Mouse (Mus musculus) thymus, postnatal 0 days (tissue): ENCODE data around the gene Drosha. TPM values are rescaled to one million over a fixed set of nuclear protein-coding genes. Genes with fewer than 3 reads are reported as not detected.
A peak's percentile ranks its signal among the peaks of the same experiment; 100 is the strongest.
"Not testable (repeated sequence)": the region's sequence is repeated elsewhere in the genome, so short reads cannot be mapped to it uniquely, and the experiment has no call there.

Source experiments
- DNase-seq: peaks from one replicate; pipeline ENCODE4 v3.0.0-alpha.2; 2015; ENCODE audit warnings: low spot score
- microRNA-seq: library from miRNA; unstranded; fragments of <30 nt; microRNA quantifications from one replicate; pipeline ENCODE4, GENCODE M21; 2016; ENCODE audit warnings: borderline number of aligned reads
- polyA plus RNA-seq: library from polyadenylated mRNA; unstranded; fragments of >200 nt; fragmentation: Nextera tagmentation; extraction: Ambion mirVana; gene quantifications from 2 replicates; pipeline ENCODE4 v1.2.1, GENCODE M21; 2015

Gene Drosha
- polyA plus RNA-seq, 1 experiment from 2014 or later = 15.4 TPM

- DNase-seq = peak; percentile 55
Measured at GRCm38 (mm10) chr15:12923826-12924225, 99.2 kb downstream of the Drosha start.

GRCm38 (mm10) chr15:12931481-12931880 lies 106.9 kb downstream of the Drosha start:
- DNase-seq = no peak

- DNase-seq = no peak
Measured at GRCm38 (mm10) chr15:12936217-12936732, 111.7 kb downstream of the Drosha start.

- DNase-seq = not testable (repeated sequence)
Measured at GRCm38 (mm10) chr15:12937326-12937725, 112.7 kb downstream of the Drosha start.

GRCm38 (mm10) chr15:12941106-12941505 lies 116.5 kb downstream of the Drosha start:
- no peak for DNase-seq

- DNase-seq = no peak
Measured at GRCm38 (mm10) chr15:12941651-12942180, 117.1 kb downstream of the Drosha start.

GRCm38 (mm10) chr15:12942424-12942823 lies 117.8 kb downstream of the Drosha start:
- DNase-seq = no peak

- no peak for DNase-seq
Measured at GRCm38 (mm10) chr15:12958051-12958450, 133.4 kb downstream of the Drosha start.

GRCm38 (mm10) chr15:12962179-12962578 lies 137.6 kb downstream of the Drosha start:
- DNase-seq = no peak

GRCm38 (mm10) chr15:12965209-12965608 lies 140.6 kb downstream of the Drosha start:
- DNase-seq = no peak

- no peak for DNase-seq
Measured at GRCm38 (mm10) chr15:12968815-12969214, 144.2 kb downstream of the Drosha start.

GRCm38 (mm10) chr15:12972441-12972840 lies 147.8 kb downstream of the Drosha start:
- no peak for DNase-seq

Small RNA genes within 50 kb of the gene (microRNA-seq; reads per million reads assigned to microRNA genes)
- gene Gm47288 = not detected

Other genes starting within 250 kb of the Drosha start
- 5.2 and 6.3 TPM in 2 replicates for gene Pdzd2, start 84.9 kb upstream of the Drosha start, polyA plus RNA-seq
- 25.3 and 29.6 TPM in 2 replicates for gene 6030458C11Rik, start 166 bp upstream of the Drosha start, polyA plus RNA-seq